Mouse (Mus musculus) heart, postnatal 0 days (tissue): Measurements from ENCODE around the gene Jph4.
A peak's percentile ranks its signal among the peaks of the same experiment; 100 is the strongest.

Source experiments
- CTCF ChIP-seq: IDR thresholded peaks from 2 replicates; pipeline ENCODE4 v1.5.1; 2016; ENCODE audit warnings: antibody characterized with exemption, control low read depth, low read depth
- EP300 ChIP-seq: IDR thresholded peaks from 2 replicates; pipeline ENCODE4 v1.6.1; 2016; ENCODE audit warnings: antibody characterized with exemption, low read depth

GRCm38 (mm10) chr14:55105836-55106809 is 10.6 kb downstream of the Jph4 start, which contains the start of gene Ap1g2:
- TF ChIP-seq CTCF (peak; percentile 35), EP300 (peak; percentile 17; the same call in 1 of the 2 replicates)
